Mouse (Mus musculus) hindbrain, postnatal 0 days (tissue): ENCODE measurements around the gene Rps7. TPM values are rescaled to one million over a fixed set of nuclear protein-coding genes. Genes with fewer than 3 reads are reported as not detected.

Source experiments
- ATAC-seq: fragments of 200-750 bp; cut with Nextera tagmentation; 2 replicates; pipeline ENCODE4 v1.8.0; 2017; ENCODE audit warnings: mild to moderate bottlenecking, moderate TSS enrichment, moderate library complexity
- DNase-seq: peaks from one replicate; pipeline ENCODE4 v3.0.0-alpha.2; 2015; ENCODE audit warnings: low spot score
- H3K27ac ChIP-seq: fragments of 300-500 bp; sonication (generic); 2 replicates; pipeline ENCODE4 v1.5.1; 2014; ENCODE audit warnings: mild to moderate bottlenecking
- H3K27me3 ChIP-seq: fragments of 300-500 bp; sonication (generic); 2 replicates; pipeline ENCODE4 v1.6.1; 2014; ENCODE audit warnings: low read length, mixed read lengths; ENCODE audit not compliant: insufficient read depth
- H3K36me3 ChIP-seq: fragments of 300-500 bp; sonication (generic); 2 replicates; pipeline ENCODE4 v1.6.1; 2014; ENCODE audit warnings: low read length, mixed read lengths; ENCODE audit not compliant: insufficient read depth
- H3K4me1 ChIP-seq: fragments of 300-500 bp; sonication (generic); 2 replicates; pipeline ENCODE4 v1.6.1; 2014; ENCODE audit warnings: antibody characterized with exemption, low read length, mixed read lengths; ENCODE audit not compliant: insufficient read depth
- H3K4me2 ChIP-seq: fragments of 300-500 bp; sonication (generic); 2 replicates; pipeline ENCODE4 v1.6.1; 2014; ENCODE audit warnings: low read depth, mild to moderate bottlenecking, low read length, moderate library complexity, mixed read lengths
- H3K4me3 ChIP-seq: fragments of 300-500 bp; sonication (generic); 2 replicates; pipeline ENCODE4 v1.5.1; 2014; ENCODE audit warnings: low read length
- H3K9ac ChIP-seq: fragments of 300-500 bp; sonication (generic); replicated peaks from 2 replicates; pipeline ENCODE4 v1.6.1; 2014; ENCODE audit warnings: mild to moderate bottlenecking, low read length, moderate library complexity, mixed read lengths
- H3K9me3 ChIP-seq: fragments of 300-500 bp; sonication (generic); 2 replicates; pipeline ENCODE4 v1.6.1; 2016; ENCODE audit warnings: low read length, mixed read lengths
- CTCF ChIP-seq: IDR thresholded peaks from 2 replicates; pipeline ENCODE4 v1.5.1; 2016; ENCODE audit warnings: antibody characterized with exemption, control low read depth, low read depth
- WGBS: fragments of 180-500 bp; shearing (Covaris S2); extraction: QIAGEN DNeasy Blood & Tissue Kit; methylation state at CpG from one replicate; pipeline ENCODE4 v1.1.7; 2014; 5-methylcytosine and 5-hydroxymethylcytosine counted together
- polyA plus RNA-seq: library from polyadenylated mRNA; unstranded; fragments of >200 nt; fragmentation: Nextera tagmentation; extraction: Ambion mirVana; gene quantifications from 2 replicates; pipeline ENCODE4 v1.2.1, GENCODE M21; 2015
- total RNA-seq: library from RNA; depleted of rRNA; stranded (reverse); fragments of >200 nt; gene quantifications from 2 replicates; pipeline ENCODE4 v1.2.3, GENCODE M21; 2014

Gene Rps7
- total and polyA plus RNA-seq, 2 experiments from 2014 or later: 533 to 609 TPM

GRCm38 (mm10) chr12:28628436-28628835 lies 7.3 kb downstream of the Rps7 start:
- no peak overlapping the region for H3K4me2 ChIP-seq
- H3K9me3 ChIP-seq: no peaks in the 10 kb centered on the region
- WGBS: 89% methylated on average over 2 of the region's 2 CpGs
- no peaks in the 10 kb centered on the region for H3K4me1 ChIP-seq
- no peak for ATAC-seq
- H3K4me3 ChIP-seq: no peak overlapping the region
- no peak for DNase-seq
- no peak overlapping the region for H3K27ac ChIP-seq
- H3K27me3 ChIP-seq: no peaks in the 10 kb centered on the region
- no peak for TF ChIP-seq CTCF
- H3K36me3 ChIP-seq: peaks cover 54% of the 10 kb centered on the region
- H3K9ac ChIP-seq: no peak overlapping the region

DNA sequence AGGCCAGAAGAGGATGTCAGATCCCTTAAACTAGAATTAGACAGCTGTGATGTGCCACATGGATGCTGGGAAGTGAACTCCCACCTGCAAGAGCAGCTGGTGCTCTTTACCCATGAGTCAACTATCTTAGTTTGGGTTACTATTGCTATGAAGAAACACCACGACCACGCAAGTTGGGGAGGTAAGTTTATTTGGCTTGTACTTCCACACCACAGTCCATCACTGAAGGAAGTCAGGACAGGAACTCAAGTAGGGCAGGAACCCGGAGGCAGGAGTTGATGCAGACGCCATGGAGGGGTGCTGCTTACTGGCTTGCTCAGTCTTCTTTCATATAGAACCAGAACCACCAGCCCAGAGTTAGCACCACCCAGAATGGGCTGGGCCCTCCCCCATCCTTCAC lies 8.7 kb downstream of the Rps7 start:
- H3K4me2 ChIP-seq: no peak overlapping the region
- H3K27me3 ChIP-seq: no peaks in the 10 kb centered on the region
- no peaks in the 10 kb centered on the region for H3K9me3 ChIP-seq
- ATAC-seq: no peak
- no peak overlapping the region for H3K9ac ChIP-seq
- no peaks in the 10 kb centered on the region for H3K4me1 ChIP-seq
- no peak overlapping the region for H3K4me3 ChIP-seq
- TF ChIP-seq CTCF: no peak
- WGBS: 70% methylated on average over 4 of the region's 4 CpGs
- DNase-seq: no peak
- no peak overlapping the region for H3K27ac ChIP-seq
- peaks cover 41% of the 10 kb centered on the region for H3K36me3 ChIP-seq

DNA sequence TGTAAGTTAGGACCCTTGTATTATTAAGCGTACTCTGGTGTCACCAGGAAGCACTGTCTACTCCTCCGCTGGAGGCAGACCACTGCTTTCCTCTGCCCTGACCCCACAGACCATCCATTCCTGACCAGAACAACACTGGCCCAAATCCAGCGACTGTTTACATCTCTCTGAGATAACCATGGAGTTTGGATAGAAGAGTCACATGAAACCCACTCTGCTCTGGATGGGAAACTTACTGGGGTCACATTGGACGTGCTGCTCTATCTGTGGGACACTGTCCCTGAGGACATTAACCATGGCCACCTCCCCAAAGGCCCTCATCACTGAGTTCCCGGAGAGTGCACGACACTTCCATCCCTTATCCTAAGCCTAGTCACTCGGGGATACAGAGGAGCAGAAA lies 10.3 kb downstream of the Rps7 start:
- no peak for DNase-seq
- Histone ChIP-seq H3K36me3 (peaks cover 25% of the 10 kb centered on the region), H3K4me1 (no peaks in the 10 kb centered on the region), H3K4me2 (no peak overlapping the region), H3K4me3 (no peak overlapping the region), H3K27ac (no peak overlapping the region), H3K9ac (no peak overlapping the region), H3K9me3 (no peaks in the 10 kb centered on the region), H3K27me3 (no peaks in the 10 kb centered on the region)
- TF ChIP-seq CTCF: no peak
- 82% methylated on average over 7 of the region's 7 CpGs for WGBS
- no peak for ATAC-seq

DNA sequence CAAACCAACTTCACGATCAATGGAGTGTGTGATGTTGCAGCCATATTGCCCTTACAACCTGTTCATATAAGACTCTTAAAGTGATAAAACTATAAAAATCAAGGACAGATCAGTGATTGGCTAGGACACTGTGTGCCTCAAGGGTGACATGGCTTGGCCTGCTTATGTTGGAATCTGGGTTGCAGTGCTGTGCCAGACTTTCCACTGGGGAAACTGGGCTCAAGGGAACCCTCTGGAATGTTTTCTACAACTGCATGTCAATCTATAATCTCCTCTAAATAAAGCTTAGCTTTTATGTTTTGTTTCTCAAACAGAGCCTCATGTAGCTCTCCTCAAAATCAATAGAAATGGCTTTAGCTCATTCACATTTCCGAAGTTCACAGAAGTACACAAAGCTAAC lies 11.5 kb downstream of the Rps7 start:
- no peak overlapping the region for H3K4me3 ChIP-seq
- DNase-seq (no peak), ATAC-seq (no peak)
- H3K9ac ChIP-seq: no peak overlapping the region
- H3K27me3 ChIP-seq: no peaks in the 10 kb centered on the region
- H3K9me3 ChIP-seq: no peaks in the 10 kb centered on the region
- 92% methylated on average over 2 of the region's 2 CpGs for WGBS
- H3K27ac ChIP-seq: no peak overlapping the region
- peaks cover 13% of the 10 kb centered on the region for H3K36me3 ChIP-seq
- H3K4me2 ChIP-seq: no peak overlapping the region
- H3K4me1 ChIP-seq: no peaks in the 10 kb centered on the region
- TF ChIP-seq CTCF: no peak

- WGBS: 52% methylated on average over 5 of the region's 5 CpGs
- Histone ChIP-seq H3K27ac (no peak within 1 kb of the TSS), H3K4me3 (no peak within 1 kb of the TSS), H3K4me2 (no peak within 1 kb of the TSS), H3K4me1 (no peaks in the 10 kb centered on the region), H3K9ac (no peak within 1 kb of the TSS), H3K36me3 (peaks cover 3% of the 10 kb centered on the region; the same call in 1 of the 2 replicates), H3K9me3 (no peaks in the 10 kb centered on the region), H3K27me3 (no peaks in the 10 kb centered on the region)
- ATAC-seq: no peak
- DNase-seq: no peak
- no peak for TF ChIP-seq CTCF
These were observed 12.6 kb downstream of the Rps7 start, which contains the start of gene Colec11 for GRCm38 (mm10) chr12:28623195-28623594. Gene Colec11 (minus strand): TSS chr12:28623377.

DNA sequence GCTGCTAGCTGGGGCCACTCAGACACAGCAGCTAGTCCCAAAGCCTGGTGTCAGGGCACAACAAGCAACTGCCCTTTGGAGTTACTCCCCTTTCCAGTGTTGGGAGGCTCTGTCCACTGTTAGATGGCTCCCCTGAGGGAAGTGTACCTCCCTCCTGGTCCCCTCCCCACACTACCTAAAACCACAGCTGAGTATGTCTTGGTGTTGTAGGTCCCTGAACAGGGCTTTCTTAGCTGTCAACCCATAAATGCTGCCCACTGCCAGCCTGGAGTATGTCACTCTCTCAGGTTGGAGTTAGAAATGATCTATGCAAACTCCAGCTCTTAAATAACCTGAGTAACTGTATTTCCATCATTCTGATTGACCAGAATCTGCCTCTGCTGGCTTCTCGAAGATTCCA lies 13.1 kb downstream of the Rps7 start:
- H3K9me3 ChIP-seq: no peaks in the 10 kb centered on the region
- H3K9ac ChIP-seq: no peak overlapping the region
- H3K36me3 ChIP-seq: no peaks in the 10 kb centered on the region
- DNase-seq: no peak
- H3K27ac ChIP-seq: no peak overlapping the region
- no peak overlapping the region for H3K4me2 ChIP-seq
- 87% methylated on average over 1 of the region's 1 CpGs for WGBS
- H3K4me3 ChIP-seq: no peak overlapping the region
- TF ChIP-seq CTCF: no peak
- ATAC-seq: no peak
- no peaks in the 10 kb centered on the region for H3K4me1 ChIP-seq
- H3K27me3 ChIP-seq: no peaks in the 10 kb centered on the region

DNA sequence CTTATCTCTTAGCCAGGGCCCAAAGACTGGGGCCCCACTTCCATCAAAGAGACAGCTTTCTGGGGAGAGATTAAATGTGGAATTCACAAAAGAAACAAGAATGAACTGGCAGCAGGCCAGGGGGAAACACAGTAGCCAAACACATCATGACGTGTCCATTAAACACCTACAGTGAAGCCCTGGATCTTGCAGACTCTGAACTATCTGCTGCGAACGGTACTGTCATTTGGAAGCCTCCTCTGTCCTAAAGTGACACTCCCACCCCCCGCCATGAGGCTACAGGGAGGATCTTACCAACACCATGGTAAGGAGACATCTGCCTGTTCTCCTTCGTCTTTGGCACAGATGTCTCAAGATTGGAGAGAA lies 13.6 kb downstream of the Rps7 start:
- no peaks in the 10 kb centered on the region for H3K9me3 ChIP-seq
- no peak for TF ChIP-seq CTCF
- no peak overlapping the region for H3K27ac ChIP-seq
- H3K9ac ChIP-seq: no peak overlapping the region
- ATAC-seq: no peak
- H3K36me3 ChIP-seq: no peaks in the 10 kb centered on the region
- no peaks in the 10 kb centered on the region for H3K4me1 ChIP-seq
- no peak overlapping the region for H3K4me2 ChIP-seq
- 34% methylated on average over 5 of the region's 5 CpGs for WGBS
- H3K27me3 ChIP-seq: no peaks in the 10 kb centered on the region
- DNase-seq: no peak
- H3K4me3 ChIP-seq: no peak overlapping the region
